Mouse (Mus musculus): ENCODE measurements around the gene Ctnnd2. TPM values are rescaled to one million over a fixed set of nuclear protein-coding genes. Genes with fewer than 3 reads are reported as not detected.
A peak's percentile ranks its signal among the peaks of the same experiment; 100 is the strongest.

The Ctnnd2 gene
- polyA plus RNA-seq, 1 experiment from 2014 or later: 0.27 TPM

GRCm38 (mm10) chr15:30386489-30386888 is 214.1 kb downstream of the Ctnnd2 start:
- no peak for DNase-seq (ENCODE audit: low read depth, low spot score)
- POLR2A ChIA-PET: no interaction called here

GRCm38 (mm10) chr15:30387244-30387643 is 214.9 kb downstream of the Ctnnd2 start:
- in situ Hi-C loops (cut with MboI; ENCODE audit: low pct_unique_long_range_greater_than_20kb): no loop called here
- DNase-seq (ENCODE audit: low read depth, low spot score) (no peak), ATAC-seq (no peak)
- POLR2A ChIA-PET: no interaction called here
- CTCF ChIA-PET: no interaction called here
- no peak for TF ChIP-seq CTCF (IDR thresholded peaks at IDR 0.05)
- H3K27me3 ChIP-seq: no peaks in the 10 kb centered on the region

More at GRCm38 (mm10) chr15:30386489-30386888, 214.1 kb downstream of the Ctnnd2 start:
- CTCF ChIA-PET: no interaction called here
- in situ Hi-C loops (cut with MboI; ENCODE audit: low pct_unique_long_range_greater_than_20kb): no loop called here
- ATAC-seq: no peak
- H3K27me3 ChIP-seq: no peaks in the 10 kb centered on the region
- TF ChIP-seq CTCF (IDR thresholded peaks at IDR 0.05): no peak

- no peak for TF ChIP-seq CTCF (IDR thresholded peaks at IDR 0.05)
- POLR2A ChIA-PET: no interaction called here
- CTCF ChIA-PET: no interaction called here
- in situ Hi-C loops (cut with MboI; ENCODE audit: low pct_unique_long_range_greater_than_20kb): no loop called here
- no peaks in the 10 kb centered on the region for H3K27me3 ChIP-seq
- DNase-seq (ENCODE audit: low read depth, low spot score) (no peak), ATAC-seq (no peak)
These were observed 228.7 kb downstream of the Ctnnd2 start for GRCm38 (mm10) chr15:30401111-30401510.

GRCm38 (mm10) chr15:30406254-30406653 is 233.9 kb downstream of the Ctnnd2 start:
- no peaks in the 10 kb centered on the region for H3K27me3 ChIP-seq
- no peak for TF ChIP-seq CTCF (IDR thresholded peaks at IDR 0.05)
- POLR2A ChIA-PET: no interaction called here
- DNase-seq (ENCODE audit: low read depth, low spot score) (no peak), ATAC-seq (no peak)
- in situ Hi-C loops (cut with MboI; ENCODE audit: low pct_unique_long_range_greater_than_20kb): no loop called here
- CTCF ChIA-PET: no interaction called here

- CTCF ChIA-PET: interaction anchor here (1.2 kb wide), 1 partner anchor 315 kb away, joined by 3 read pairs; no protein-coding TSS in a partner anchor
- in situ Hi-C loops (cut with MboI; ENCODE audit: low pct_unique_long_range_greater_than_20kb): no loop called here
- no peaks in the 10 kb centered on the region for H3K27me3 ChIP-seq
- ATAC-seq: no peak
- no peak for TF ChIP-seq CTCF (IDR thresholded peaks at IDR 0.05)
- DNase-seq (ENCODE audit: low read depth, low spot score): no peak
- POLR2A ChIA-PET: no interaction called here
These were observed 250.8 kb downstream of the Ctnnd2 start for GRCm38 (mm10) chr15:30423146-30423545.

GRCm38 (mm10) chr15:30424290-30424689 is 251.9 kb downstream of the Ctnnd2 start:
- no peak for DNase-seq (ENCODE audit: low read depth, low spot score)
- TF ChIP-seq CTCF (IDR thresholded peaks at IDR 0.05): peak; percentile 29
- CTCF ChIA-PET: interaction anchor here (1.2 kb wide), 1 partner anchor 412 kb away, joined by 3 read pairs; no protein-coding TSS in a partner anchor
- POLR2A ChIA-PET: no interaction called here
- H3K27me3 ChIP-seq: no peaks in the 10 kb centered on the region
- in situ Hi-C loops (cut with MboI; ENCODE audit: low pct_unique_long_range_greater_than_20kb): no loop called here
- ATAC-seq: no peak

GRCm38 (mm10) chr15:30427342-30427741 is 254.9 kb downstream of the Ctnnd2 start:
- peak; percentile 36 for TF ChIP-seq CTCF (IDR thresholded peaks at IDR 0.05)
- H3K27me3 ChIP-seq: no peaks in the 10 kb centered on the region
- ATAC-seq (no peak), DNase-seq (ENCODE audit: low read depth, low spot score) (no peak)
- in situ Hi-C loops (cut with MboI; ENCODE audit: low pct_unique_long_range_greater_than_20kb): no loop called here
- ChIA-PET POLR2A (no interaction called here), CTCF (interaction anchor here (1.1 to 1.5 kb wide), 2 partner anchors 307 to 375 kb away, joined by 3 read pairs; no protein-coding TSS in a partner anchor)

- no peak for DNase-seq (ENCODE audit: low read depth, low spot score)
- POLR2A ChIA-PET: no interaction called here
- CTCF ChIA-PET: no interaction called here
- TF ChIP-seq CTCF (IDR thresholded peaks at IDR 0.05): no peak
- in situ Hi-C loops (cut with MboI; ENCODE audit: low pct_unique_long_range_greater_than_20kb): loop anchor here (10.0 kb wide), 1 partner anchor 306 kb away; no protein-coding TSS in a partner anchor
- ATAC-seq: no peak
- no peaks in the 10 kb centered on the region for H3K27me3 ChIP-seq
These were observed 266.7 kb downstream of the Ctnnd2 start for GRCm38 (mm10) chr15:30439045-30439444.

GRCm38 (mm10) chr15:30450765-30451164 is 278.4 kb downstream of the Ctnnd2 start:
- in situ Hi-C loops (cut with MboI; ENCODE audit: low pct_unique_long_range_greater_than_20kb): no loop called here
- CTCF ChIA-PET: no interaction called here
- no peak for ATAC-seq
- no peaks in the 10 kb centered on the region for H3K27me3 ChIP-seq
- no peak for TF ChIP-seq CTCF (IDR thresholded peaks at IDR 0.05)
- POLR2A ChIA-PET: no interaction called here
- no peak for DNase-seq (ENCODE audit: low read depth, low spot score)

- CTCF ChIA-PET: no interaction called here
- POLR2A ChIA-PET: no interaction called here
- DNase-seq (ENCODE audit: low read depth, low spot score): no peak
- no peak for TF ChIP-seq CTCF (IDR thresholded peaks at IDR 0.05)
- no peak for ATAC-seq
- no peaks in the 10 kb centered on the region for H3K27me3 ChIP-seq
- in situ Hi-C loops (cut with MboI; ENCODE audit: low pct_unique_long_range_greater_than_20kb): no loop called here
These were observed 279.5 kb downstream of the Ctnnd2 start for GRCm38 (mm10) chr15:30451921-30452320.

GRCm38 (mm10) chr15:30457541-30458250 is 285.3 kb downstream of the Ctnnd2 start:
- in situ Hi-C loops (cut with MboI; ENCODE audit: low pct_unique_long_range_greater_than_20kb): no loop called here
- ChIA-PET CTCF (no interaction called here), POLR2A (no interaction called here)
- no peaks in the 10 kb centered on the region for H3K27me3 ChIP-seq
- ATAC-seq (no peak), DNase-seq (ENCODE audit: low read depth, low spot score) (no peak)
- TF ChIP-seq CTCF (IDR thresholded peaks at IDR 0.05): no peak

GRCm38 (mm10) chr15:30458671-30459070 is 286.3 kb downstream of the Ctnnd2 start:
- POLR2A ChIA-PET: no interaction called here
- H3K27me3 ChIP-seq: no peaks in the 10 kb centered on the region
- in situ Hi-C loops (cut with MboI; ENCODE audit: low pct_unique_long_range_greater_than_20kb): no loop called here
- TF ChIP-seq CTCF (IDR thresholded peaks at IDR 0.05): no peak
- DNase-seq (ENCODE audit: low read depth, low spot score) (no peak), ATAC-seq (no peak)
- CTCF ChIA-PET: no interaction called here

Data from Patski (cell line).